Mouse (Mus musculus): Measurements from ENCODE around the gene Cep63.
A peak's percentile ranks its signal among the peaks of the same experiment; 100 is the strongest.

The Cep63 gene

GRCm38 (mm10) chr9:102577480-102577879, 48.9 kb downstream of the Cep63 start:
- no peak for DNase-seq (ENCODE audit: low read depth in 1 of 2, low spot score in 2 of 2)

GRCm38 (mm10) chr9:102572888-102573287, 53.4 kb downstream of the Cep63 start:
- DNase-seq (ENCODE audit: low read depth in 1 of 2, low spot score in 2 of 2): no peak

GRCm38 (mm10) chr9:102558463-102558862, 67.9 kb downstream of the Cep63 start:
- no peak for DNase-seq (ENCODE audit: low read depth in 1 of 2, low spot score in 2 of 2)

GRCm38 (mm10) chr9:102553781-102554180, 72.6 kb downstream of the Cep63 start:
- no peak for DNase-seq (ENCODE audit: low read depth in 1 of 2, low spot score in 2 of 2)

- no peak for DNase-seq (ENCODE audit: low read depth in 1 of 2, low spot score in 2 of 2)
Measured at GRCm38 (mm10) chr9:102551771-102552170, 74.6 kb downstream of the Cep63 start.

- DNase-seq (ENCODE audit: low read depth in 1 of 2, low spot score in 2 of 2): no peak
Measured at GRCm38 (mm10) chr9:102549211-102549610, 77.1 kb downstream of the Cep63 start.

GRCm38 (mm10) chr9:102547028-102547354, 79.3 kb downstream of the Cep63 start:
- DNase-seq (ENCODE audit: low read depth in 1 of 2, low spot score in 2 of 2): no peak

GRCm38 (mm10) chr9:102546256-102547027, 79.9 kb downstream of the Cep63 start:
- DNase-seq (ENCODE audit: low read depth in 1 of 2, low spot score in 2 of 2): no peak

- no peak for DNase-seq (ENCODE audit: low read depth in 1 of 2, low spot score in 2 of 2)
Measured at GRCm38 (mm10) chr9:102545406-102546255, 80.7 kb downstream of the Cep63 start.

GRCm38 (mm10) chr9:102544773-102545366, 81.5 kb downstream of the Cep63 start:
- DNase-seq (ENCODE audit: low read depth in 1 of 2, low spot score in 2 of 2): peak; percentile 33 to 57

- no peak for DNase-seq (ENCODE audit: low read depth in 1 of 2, low spot score in 2 of 2)
Measured at GRCm38 (mm10) chr9:102544116-102544772, 82.1 kb downstream of the Cep63 start.

GRCm38 (mm10) chr9:102543761-102544115, 82.6 kb downstream of the Cep63 start:
- no peak for DNase-seq (ENCODE audit: low read depth in 1 of 2, low spot score in 2 of 2)

GRCm38 (mm10) chr9:102542540-102542939, 83.8 kb downstream of the Cep63 start:
- DNase-seq (ENCODE audit: low read depth in 1 of 2, low spot score in 2 of 2): no peak

GRCm38 (mm10) chr9:102541666-102542065, 84.7 kb downstream of the Cep63 start:
- DNase-seq (ENCODE audit: low read depth in 1 of 2, low spot score in 2 of 2): peak in 1 of 2 experiments; percentile 7

- DNase-seq (ENCODE audit: low read depth in 1 of 2, low spot score in 2 of 2): no peak
Measured at GRCm38 (mm10) chr9:102539699-102540098, 86.6 kb downstream of the Cep63 start.

GRCm38 (mm10) chr9:102536968-102537367, 89.4 kb downstream of the Cep63 start:
- no peak for DNase-seq (ENCODE audit: low read depth in 1 of 2, low spot score in 2 of 2)

All from monocyte, adult 2 months (primary cell).